Mouse (Mus musculus): ENCODE results near the gene Nrf1.

Nrf1 gene

DNA sequence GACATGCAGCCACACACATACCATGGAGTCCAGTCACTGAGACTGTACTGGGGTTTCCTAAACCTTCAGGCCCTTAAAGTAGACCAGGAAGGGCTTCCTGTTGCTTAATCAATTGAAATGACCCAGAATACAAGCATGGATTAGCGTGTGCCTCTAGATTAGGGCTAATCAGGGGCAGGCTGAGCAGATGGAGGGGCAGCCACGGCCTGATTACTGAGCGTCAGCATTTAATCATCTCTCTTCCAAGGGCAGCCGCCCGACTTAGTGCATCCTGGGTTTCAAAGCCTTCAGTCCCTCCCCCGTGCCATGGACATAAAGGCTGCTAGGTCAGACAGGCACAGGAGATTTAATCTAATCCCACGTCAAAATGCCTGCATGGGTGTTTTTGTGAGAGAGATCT is 99.3 kb downstream of the Nrf1 start:
- peak; percentile 76 for DNase-seq (ENCODE audit: low read depth, low spot score)

DNA sequence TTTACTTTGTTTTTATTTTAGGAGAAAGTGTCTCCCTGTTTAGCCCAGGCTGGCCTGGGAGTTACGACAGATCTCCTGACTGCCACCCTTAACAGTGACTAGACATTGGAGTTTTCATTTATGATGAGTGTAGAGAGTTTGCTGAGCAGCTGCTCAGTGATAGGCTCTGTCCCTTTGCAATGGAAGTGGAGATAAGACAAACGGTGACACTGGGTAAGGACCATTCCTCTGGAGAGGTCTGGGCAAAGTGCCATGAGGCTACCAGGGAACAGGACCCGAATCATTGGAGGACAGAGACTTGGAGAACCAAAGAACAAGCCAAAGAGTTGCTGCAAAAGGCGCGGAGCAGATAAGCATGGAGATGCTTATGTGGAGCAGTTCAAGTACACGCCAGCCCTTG is 100.0 kb downstream of the Nrf1 start:
- DNase-seq (ENCODE audit: low read depth, low spot score) = peak; percentile 47

DNA sequence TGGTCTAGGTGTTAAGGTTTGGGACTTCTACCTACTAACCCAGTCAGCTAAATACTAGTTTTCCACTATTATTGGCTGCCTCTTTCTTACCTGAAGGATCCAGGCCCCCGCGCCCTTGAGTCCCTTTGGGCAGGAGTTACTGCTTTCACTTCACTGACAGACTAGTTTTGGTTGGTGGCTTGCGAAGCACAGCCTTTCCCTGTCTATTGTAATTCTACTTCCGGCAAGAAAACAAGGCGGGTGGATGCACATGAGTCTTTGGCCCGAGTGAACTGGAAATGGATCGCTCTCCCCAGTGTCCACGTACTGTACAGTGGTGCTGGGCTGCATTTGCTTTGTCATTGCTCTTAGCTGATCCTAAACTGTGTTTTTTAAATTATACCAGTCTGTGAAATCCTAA is 102.7 kb downstream of the Nrf1 start:
- no peak for DNase-seq (ENCODE audit: low read depth, low spot score)

DNA sequence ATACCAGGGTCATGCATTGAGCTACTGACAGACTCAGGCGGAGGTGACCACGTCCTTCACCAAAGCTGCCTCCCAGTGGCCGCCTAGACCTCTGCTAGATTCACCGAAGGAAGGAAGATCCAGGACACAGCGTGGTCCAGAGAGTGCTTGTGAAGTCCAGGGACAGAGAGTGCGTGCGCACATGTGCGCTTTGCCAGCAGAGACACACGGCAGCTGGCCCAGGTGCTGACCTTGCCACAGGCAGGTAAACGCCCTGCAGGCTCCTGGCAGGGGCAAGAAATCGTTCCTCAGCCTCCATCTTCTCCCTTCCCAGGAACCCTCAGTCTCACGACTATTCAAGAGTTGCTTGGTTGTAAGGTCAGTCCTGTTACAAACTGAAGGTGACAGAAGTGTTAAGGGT is 104.4 kb downstream of the Nrf1 start:
- no peak for DNase-seq (ENCODE audit: low read depth, low spot score)

- DNase-seq (ENCODE audit: low read depth, low spot score) = no peak
Measured at GRCm38 (mm10) chr6:30152649-30153048, 104.9 kb downstream of the Nrf1 start.

GRCm38 (mm10) chr6:30153076-30153475 is 105.3 kb downstream of the Nrf1 start:
- DNase-seq (ENCODE audit: low read depth, low spot score) = no peak

GRCm38 (mm10) chr6:30153733-30154415 is 106.1 kb downstream of the Nrf1 start:
- DNase-seq (ENCODE audit: low read depth, low spot score) = no peak

DNA sequence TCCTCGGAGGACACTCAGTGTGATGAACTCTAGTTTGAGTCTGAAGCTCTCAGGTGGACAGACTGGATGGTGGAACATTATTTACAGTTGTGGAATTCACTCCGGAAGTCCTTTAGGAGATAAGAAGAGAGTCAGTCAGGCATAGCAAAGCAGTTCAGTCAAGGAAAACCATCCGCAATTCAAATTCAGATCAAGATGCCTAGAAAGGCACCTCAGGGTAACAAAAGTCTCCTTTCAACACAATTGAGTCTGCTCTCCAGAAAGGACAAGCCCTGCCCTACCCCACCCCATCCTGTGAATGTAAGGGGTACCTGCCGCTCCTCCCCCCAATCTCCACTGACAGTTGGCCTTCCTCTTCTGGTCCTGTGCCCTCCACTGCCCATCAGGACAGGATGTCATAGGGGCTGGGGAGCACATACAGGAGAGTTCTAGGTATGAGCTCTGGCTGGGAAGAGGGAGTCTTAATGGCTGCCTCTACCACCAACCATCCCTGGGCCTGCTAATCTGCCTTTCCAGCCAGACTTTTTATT is 111.8 kb downstream of the Nrf1 start:
- DNase-seq (ENCODE audit: low read depth, low spot score) = no peak

GRCm38 (mm10) chr6:30160408-30160807 is 112.6 kb downstream of the Nrf1 start:
- no peak for DNase-seq (ENCODE audit: low read depth, low spot score)

DNA sequence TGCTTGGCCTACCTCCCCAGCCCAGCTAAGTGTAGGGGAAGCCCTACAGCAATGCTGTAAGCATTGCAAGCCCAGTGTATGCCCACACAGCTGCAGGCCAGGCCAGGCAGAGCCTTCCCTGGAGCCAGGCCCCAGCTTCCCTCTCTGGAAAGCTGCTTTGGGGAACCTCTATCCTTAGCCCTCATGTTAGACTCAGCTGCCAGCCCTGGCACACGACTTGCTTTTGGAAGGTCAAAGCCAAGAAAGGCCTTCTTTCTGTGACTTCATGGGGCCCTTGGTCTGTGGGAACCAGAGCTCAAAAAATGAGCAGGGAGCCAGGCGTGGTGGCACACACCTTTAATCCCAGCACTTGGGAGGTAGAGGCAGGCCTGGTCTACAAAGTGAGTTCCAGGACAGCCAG is 113.8 kb downstream of the Nrf1 start:
- DNase-seq (ENCODE audit: low read depth, low spot score) = no peak

DNA sequence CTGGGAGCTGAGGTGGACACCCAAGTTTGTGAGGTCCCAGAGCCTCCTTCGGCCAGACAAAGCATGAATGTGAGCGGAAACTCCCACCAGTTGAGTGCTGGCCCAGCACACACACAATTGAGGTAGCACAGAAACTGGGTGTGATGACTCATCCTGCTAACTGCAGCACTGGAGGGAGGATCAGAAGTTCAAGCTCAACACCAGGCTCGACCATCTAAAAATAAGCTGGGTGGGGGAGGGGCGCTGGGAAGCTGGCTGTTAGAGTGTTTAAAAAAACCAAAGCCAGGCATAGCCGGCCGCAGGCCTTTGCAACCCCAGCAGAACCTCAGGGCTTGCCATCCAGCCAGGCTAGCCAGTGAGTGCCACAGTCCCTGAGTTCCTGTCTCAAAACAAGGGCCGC is 114.3 kb downstream of the Nrf1 start:
- DNase-seq (ENCODE audit: low read depth, low spot score) = no peak

- DNase-seq (ENCODE audit: low read depth, low spot score) = no peak
Measured at GRCm38 (mm10) chr6:30166349-30166748, 118.6 kb downstream of the Nrf1 start.

DNA sequence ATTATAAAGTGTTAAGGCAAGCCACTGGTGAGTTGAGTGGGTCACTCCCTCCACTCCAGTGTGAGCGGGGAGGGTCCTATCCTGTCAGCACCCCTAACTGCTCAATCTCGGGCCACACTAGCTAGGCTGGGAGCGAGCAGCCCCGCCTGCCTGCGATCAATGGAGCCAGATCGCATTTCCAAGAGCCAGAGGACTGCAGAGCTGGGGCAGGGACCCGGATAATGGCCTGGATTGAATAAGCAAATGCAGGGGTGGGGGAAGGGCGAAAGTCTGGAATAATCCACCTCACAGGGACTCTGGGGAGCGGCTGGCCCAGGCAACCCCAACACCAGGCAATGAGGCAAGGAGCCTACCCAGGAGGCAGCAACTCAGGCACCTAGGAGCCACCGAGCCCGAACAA is 119.4 kb downstream of the Nrf1 start:
- DNase-seq (ENCODE audit: low read depth, low spot score) = no peak

GRCm38 (mm10) chr6:30168275-30168674 is 120.5 kb downstream of the Nrf1 start:
- no peak for DNase-seq (ENCODE audit: low read depth, low spot score)

DNA sequence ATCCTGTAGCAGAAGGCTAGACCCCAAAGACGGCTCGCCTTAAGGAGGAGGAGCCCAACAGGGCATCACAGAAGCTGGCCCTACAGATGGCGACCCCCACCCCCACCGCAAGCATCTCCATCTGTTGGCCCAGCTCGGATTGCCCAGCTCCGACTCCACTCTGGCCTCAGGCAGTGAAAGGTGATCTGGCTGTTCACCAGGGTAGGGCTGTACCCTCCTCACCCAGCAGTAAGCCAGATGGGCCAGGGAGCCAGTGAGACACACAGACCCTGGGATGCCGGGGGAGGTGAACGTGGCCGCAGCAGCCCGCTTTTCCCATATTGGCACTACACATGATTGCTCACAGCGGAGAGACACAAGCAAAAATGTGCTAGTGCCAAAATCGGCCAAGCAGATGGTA is 121.4 kb downstream of the Nrf1 start:
- no peak for DNase-seq (ENCODE audit: low read depth, low spot score)

- no peak for DNase-seq (ENCODE audit: low read depth, low spot score)
Measured at GRCm38 (mm10) chr6:30171226-30171625, 123.4 kb downstream of the Nrf1 start.

GRCm38 (mm10) chr6:30171967-30172366 is 124.2 kb downstream of the Nrf1 start:
- DNase-seq (ENCODE audit: low read depth, low spot score) = no peak

- no peak for DNase-seq (ENCODE audit: low read depth, low spot score)
Measured at GRCm38 (mm10) chr6:30172441-30172819, 124.6 kb downstream of the Nrf1 start.

DNA sequence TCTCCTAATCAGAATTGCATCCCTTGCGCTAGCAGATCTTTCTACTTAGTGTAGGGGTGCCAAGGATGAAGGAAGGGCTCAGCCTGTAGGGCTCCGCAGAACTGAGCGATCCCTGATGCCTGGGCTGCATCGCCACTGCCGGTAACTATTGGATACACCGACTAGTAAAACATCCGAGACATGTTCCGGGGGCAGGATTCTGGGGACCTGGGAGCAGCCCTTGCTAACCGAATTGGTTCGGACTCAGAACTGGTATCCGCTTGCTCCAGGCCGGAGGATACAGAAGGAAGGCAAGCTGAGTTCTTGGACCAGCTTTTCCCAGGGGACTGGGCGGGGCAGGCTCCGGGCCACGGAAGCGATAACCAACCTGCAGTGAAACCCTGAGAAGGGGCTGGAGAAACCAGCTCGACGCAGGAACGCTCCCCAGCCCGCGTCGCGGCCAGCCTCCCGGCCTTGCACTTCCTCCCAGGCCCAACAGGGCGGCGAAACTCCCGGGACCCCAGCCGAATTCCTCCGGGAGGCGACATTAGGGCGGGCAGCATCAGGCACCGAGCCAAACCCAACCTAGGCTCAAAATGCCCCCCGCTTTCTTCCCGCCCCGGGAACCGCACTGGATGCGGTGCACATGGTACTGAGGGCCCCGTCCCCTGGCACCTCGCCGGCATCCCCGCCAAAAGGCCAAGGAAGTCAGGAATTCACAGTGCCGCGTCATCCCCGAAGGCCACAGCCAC is 125.2 kb downstream of the Nrf1 start:
- DNase-seq (ENCODE audit: low read depth, low spot score) = no peak

DNA sequence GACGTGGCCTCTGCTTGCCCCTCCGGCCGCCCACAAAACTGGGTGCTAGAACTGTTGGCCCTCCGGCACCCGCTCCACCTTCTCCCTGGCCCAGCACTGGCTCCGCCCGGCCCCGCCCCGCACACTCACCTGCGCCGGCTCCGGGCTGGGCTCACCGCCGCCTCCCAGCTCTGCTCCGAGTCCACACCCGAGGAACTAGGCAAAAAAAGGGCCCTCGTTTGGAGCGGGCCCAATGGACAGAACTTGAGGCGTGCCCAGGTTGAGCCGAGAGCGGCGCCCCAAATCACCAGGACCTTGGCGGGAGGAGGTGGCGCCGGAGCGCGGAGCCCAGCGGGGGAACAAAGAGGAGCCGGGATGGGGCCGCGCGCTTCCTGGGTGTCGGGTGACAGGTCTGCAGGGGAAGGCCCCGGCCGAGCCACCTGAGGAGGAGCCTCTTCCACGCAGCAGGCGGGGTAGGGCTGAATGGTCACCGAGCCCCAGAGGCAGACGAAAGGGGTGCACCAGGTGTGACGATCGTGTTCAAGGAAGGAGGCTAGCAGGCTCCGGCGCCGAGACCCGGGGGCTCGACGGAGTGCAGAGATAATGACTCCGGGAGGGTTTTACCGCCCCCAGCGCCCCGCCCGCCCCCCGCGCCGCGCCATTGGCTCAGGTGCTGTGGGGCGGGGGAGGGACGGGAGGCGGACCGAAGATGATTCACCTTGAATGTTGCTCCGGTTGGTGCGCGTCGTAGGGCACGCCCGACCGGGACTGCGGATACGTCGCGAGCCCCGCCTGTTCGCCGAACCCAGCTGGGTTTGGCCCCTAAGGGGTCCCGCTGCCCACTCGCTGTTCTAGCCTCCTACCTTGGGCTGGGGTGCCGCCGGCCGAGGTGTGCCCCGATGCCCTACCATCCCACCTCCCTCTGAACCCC is 126.0 kb downstream of the Nrf1 start:
- DNase-seq (ENCODE audit: low read depth, low spot score) = no peak

DNA sequence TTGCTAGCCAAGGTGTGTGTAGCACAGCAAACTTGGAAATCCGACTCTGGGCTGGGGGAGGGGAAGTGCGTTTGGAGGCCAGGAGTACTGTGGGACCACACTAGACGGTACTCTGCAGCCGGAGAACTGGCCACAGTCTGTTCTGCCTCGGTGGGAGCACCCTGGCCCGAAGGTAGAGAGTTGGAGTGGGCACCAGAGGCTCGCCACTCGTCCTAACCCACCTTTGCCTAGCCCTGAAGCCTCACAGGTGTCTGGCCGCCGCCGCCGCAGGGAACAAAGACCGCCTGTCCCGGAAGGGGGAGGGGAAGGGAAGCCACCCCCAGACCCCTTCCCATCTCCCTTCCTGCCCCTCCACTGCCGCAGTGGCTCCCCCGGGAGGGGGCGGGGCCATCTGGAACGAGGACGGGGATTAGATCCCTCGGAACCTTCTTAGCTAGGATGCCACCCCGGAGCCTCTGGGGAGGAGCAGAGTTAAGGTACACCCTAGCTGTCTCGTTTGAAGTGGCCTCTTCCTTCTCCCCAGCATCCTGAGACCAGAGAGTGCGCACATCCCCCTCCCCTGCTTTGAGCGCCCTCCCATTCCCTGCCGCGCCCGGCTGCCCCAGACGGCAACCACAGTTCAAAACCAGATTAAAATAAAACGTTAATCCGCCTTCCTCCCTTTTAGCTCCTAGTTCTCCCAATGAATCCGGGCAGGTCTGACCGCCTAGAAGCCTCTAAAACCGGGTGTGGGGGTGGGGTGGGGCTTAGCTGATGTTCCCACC is 126.9 kb downstream of the Nrf1 start:
- no peak for DNase-seq (ENCODE audit: low read depth, low spot score)

Measured in c-Kit-negative CD71-positive TER-119-positive erythroid progenitor cells, embryonic 14.5 days (primary cell).